Mouse (Mus musculus) brain, adult 10 weeks (tissue): ENCODE results near the gene Sowahc. TPM values are rescaled to one million over a fixed set of nuclear protein-coding genes. Genes with fewer than 3 reads are reported as not detected.

Experiments
- polyA plus RNA-seq: library from polyadenylated mRNA; stranded (reverse); fragments of 350-450 nt; fragmentation: Illumina TruSeq; extraction: RNeasy Lipid Tissue Mini Kit (QIAGEN cat#74804); gene quantifications from one replicate; pipeline ENCODE4 v1.2.3, GENCODE M21; 2015; ENCODE audit warnings: low read depth, low replicate concordance

Gene Sowahc
- 7.1 TPM for polyA plus RNA-seq

DNA sequence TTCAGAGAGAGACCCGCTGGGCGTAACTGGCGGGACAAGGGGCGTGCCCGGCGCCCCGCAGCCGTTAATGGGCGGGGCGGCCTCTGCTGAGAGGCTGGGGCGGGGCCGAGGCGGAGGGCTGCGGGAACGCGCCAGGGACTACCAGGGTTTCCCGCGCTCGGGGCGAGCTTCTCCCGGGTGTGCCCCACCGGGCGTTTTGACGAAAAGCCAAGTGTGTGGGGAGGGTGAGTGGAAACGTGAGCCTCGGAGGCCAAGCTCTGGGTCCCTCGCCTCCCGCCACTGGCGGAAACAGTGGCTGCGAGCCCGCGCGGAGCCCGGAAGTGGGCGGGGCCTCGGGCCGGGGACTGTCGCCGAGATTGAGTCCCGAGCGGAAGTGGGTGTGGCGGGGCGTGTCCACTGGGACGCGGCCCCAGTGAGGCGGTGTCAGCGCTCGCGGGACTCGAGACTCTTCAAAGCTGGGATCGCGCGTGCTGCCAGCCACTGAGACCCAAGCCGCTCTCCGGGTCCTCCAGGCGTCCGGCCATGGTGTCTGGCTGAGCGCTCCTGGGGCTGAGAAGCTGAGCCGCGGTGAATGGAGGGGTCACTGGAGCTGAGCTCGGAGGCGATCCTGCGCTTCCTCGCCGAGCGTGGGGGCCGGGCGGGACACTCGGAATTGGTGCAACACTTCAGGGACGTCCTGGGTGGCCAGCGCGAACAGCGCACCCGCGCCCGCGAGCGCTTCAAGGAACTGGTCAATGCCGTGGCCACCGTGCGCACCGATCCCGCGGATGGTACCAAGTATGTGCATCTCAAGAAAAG is at the start of gene Sowahc, which contains the start of gene Sept10:
Gene Sowahc, plus strand, starts transcription at position 481 of the 798 bp plus-strand sequence.
Gene Sept10, minus strand, starts transcription at position 375 of the 798 bp plus-strand sequence.

Other genes with a start within 250 kb of the Sowahc start
- 7.8 TPM for gene Sept10, start 106 bp upstream of the Sowahc start, polyA plus RNA-seq
- gene P4ha1, start 101.3 kb downstream of the Sowahc start, polyA plus RNA-seq = 44.1 TPM
- gene Gm10273, start 173.7 kb downstream of the Sowahc start, polyA plus RNA-seq = 3.7 TPM
- gene Pla2g12b, start 181.7 kb downstream of the Sowahc start, polyA plus RNA-seq = not detected
- gene Oit3, start 219.8 kb downstream of the Sowahc start, polyA plus RNA-seq = not detected